Mouse (Mus musculus): ENCODE data around the gene Rexo4.
A peak's percentile ranks its signal among the peaks of the same experiment; 100 is the strongest.

DNA sequence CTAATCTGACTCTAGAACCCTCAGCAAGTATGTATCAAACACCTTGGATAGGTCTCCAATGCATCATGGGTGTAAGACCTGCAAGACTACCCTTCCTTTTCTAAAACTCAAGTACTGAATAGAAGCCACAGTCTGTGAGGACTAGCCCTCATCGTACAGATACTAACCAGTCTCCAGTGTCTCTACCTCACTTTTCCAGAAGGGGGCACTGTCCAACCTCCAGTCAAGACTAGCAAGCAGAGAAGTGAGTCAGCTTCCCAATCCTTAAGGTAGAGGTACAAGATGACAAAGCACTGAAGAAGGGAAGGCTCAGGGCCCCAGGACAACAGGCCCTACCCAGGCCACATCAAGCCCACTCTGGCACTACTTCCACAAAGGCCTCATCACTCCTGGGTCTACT, 33.8 kb downstream of the Rexo4 start:
- TF ChIP-seq CTCF (IDR thresholded peaks at IDR 0.05; ENCODE audit: low read depth) = peak; percentile 65
- no peak for TF ChIP-seq EP300 (IDR thresholded peaks at IDR 0.05; ENCODE audit: low read depth)
